Mouse (Mus musculus): Measurements from ENCODE around the gene Rbm7. TPM values are rescaled to one million over a fixed set of nuclear protein-coding genes. Genes with fewer than 3 reads are reported as not detected.

The Rbm7 gene
- total and polyA plus RNA-seq, 3 experiments: 73.4 to 220 (median 91.9) TPM

- no peaks in the 10 kb centered on the region for H3K9me3 ChIP-seq (replicated peaks; ENCODE audit: low read length)
- no peaks in the 10 kb centered on the region for H3K36me3 ChIP-seq (replicated peaks in 1 of 2; ENCODE audit: control insufficient read depth in 1 of 2, insufficient read depth in 1 of 2, low read length in 1 of 2)
- H3K4me3 ChIP-seq (replicated peaks in 1 of 3; ENCODE audit: low read depth in 2 of 3, low read length in 2 of 3, poor library complexity in 1 of 3): no peak overlapping the region
- in situ Hi-C loops (cut with MboI; ENCODE audit: low pct_ligation_motif_present, low pct_unique_long_range_greater_than_20kb, low sequenced_read_pairs): no loop called here
- no peak for DNase-seq (ENCODE audit: extremely low read depth)
- H3K9ac ChIP-seq (ENCODE audit: insufficient read depth, low read depth): no peak overlapping the region
- no peak overlapping the region for H3K4me2 ChIP-seq (ENCODE audit: insufficient read depth, low read depth, poor library complexity, severe bottlenecking)
- H3K27me3 ChIP-seq (replicated peaks): no peaks in the 10 kb centered on the region
- no peaks in the 10 kb centered on the region for H3K79me2 ChIP-seq (replicated peaks; ENCODE audit: control insufficient read depth, extremely low read depth, insufficient read depth, poor library complexity, severe bottlenecking)
- TF ChIP-seq MAZ (IDR thresholded peaks at IDR 0.05; ENCODE audit: low read depth, low read length) (no peak), SIN3A (IDR thresholded peaks at IDR 0.05; ENCODE audit: low read length) (no peak), JUND (conservative IDR thresholded peaks at IDR 0.05; ENCODE audit: low read depth, low read length) (no peak), CHD2 (IDR thresholded peaks at IDR 0.05; ENCODE audit: low read length) (no peak), UBTF (IDR thresholded peaks at IDR 0.05; ENCODE audit: low read depth, low read length) (no peak), USF2 (conservative IDR thresholded peaks at IDR 0.05; ENCODE audit: low read depth, low read length) (no peak), CHD1 (IDR thresholded peaks at IDR 0.05; ENCODE audit: low read depth, low read length) (no peak), MEF2A (IDR thresholded peaks at IDR 0.05; ENCODE audit: borderline replicate concordance, low read depth, low read length) (no peak), MXI1 (IDR thresholded peaks at IDR 0.05; ENCODE audit: low read depth, low read length) (no peak), SMC3 (IDR thresholded peaks at IDR 0.05; ENCODE audit: low read depth, low read length) (no peak), USF1 (IDR thresholded peaks at IDR 0.05; ENCODE audit: low read depth, low read length) (no peak), TCF12 (IDR thresholded peaks at IDR 0.05; ENCODE audit: low read depth, low read length) (no peak), NRF1 (IDR thresholded peaks at IDR 0.05; ENCODE audit: low read depth, low read length) (no peak), GABPA (IDR thresholded peaks at IDR 0.05; ENCODE audit: insufficient replicate concordance, low read depth, low read length) (no peak), ZNF384 (IDR thresholded peaks at IDR 0.05; ENCODE audit: low read depth, low read length) (no peak), PAX5 (IDR thresholded peaks at IDR 0.05; ENCODE audit: low read length) (no peak), RAD21 (IDR thresholded peaks at IDR 0.05; ENCODE audit: low read depth, low read length) (no peak)
- dilution Hi-C loops (cut with MboI; ENCODE audit: extremely low pct_ligation_motif_present, extremely low pct_unique_long_range_greater_than_20kb, low sequenced_read_pairs): no loop called here
- H3K27ac ChIP-seq (ENCODE audit: insufficient read depth, low read depth): no peak overlapping the region
- peaks cover 9 to 26% of the 10 kb centered on the region in 2 experiments for H3K4me1 ChIP-seq (ENCODE audit: control insufficient read depth in 1 of 2, insufficient read depth in 2 of 2)
These were observed 36.2 kb upstream of the Rbm7 start for GRCm38 (mm10) chr9:48531294-48531693.

GRCm38 (mm10) chr9:48526520-48526919, 31.4 kb upstream of the Rbm7 start:
- H3K79me2 ChIP-seq (replicated peaks; ENCODE audit: control insufficient read depth, extremely low read depth, insufficient read depth, poor library complexity, severe bottlenecking): no peaks in the 10 kb centered on the region
- dilution Hi-C loops (cut with MboI; ENCODE audit: extremely low pct_ligation_motif_present, extremely low pct_unique_long_range_greater_than_20kb, low sequenced_read_pairs): no loop called here
- peaks cover 4 to 6% of the 10 kb centered on the region in 2 experiments; a peak in 3 of 4 replicates for H3K4me1 ChIP-seq (ENCODE audit: control insufficient read depth in 1 of 2, insufficient read depth in 2 of 2)
- TF ChIP-seq EP300 (IDR thresholded peaks at IDR 0.05; ENCODE audit: low read length) (0 out of 2 replicates have a peak, but pooled peaks have one; percentile 31), TBP (conservative IDR thresholded peaks at IDR 0.05; ENCODE audit: low read depth, low read length) (no peak)
- H3K36me3 ChIP-seq (replicated peaks in 1 of 2; ENCODE audit: control insufficient read depth in 1 of 2, insufficient read depth in 1 of 2, low read length in 1 of 2): no peaks in the 10 kb centered on the region
- DNase-seq (ENCODE audit: extremely low read depth): no peak
- no peak overlapping the region for H3K4me2 ChIP-seq (ENCODE audit: insufficient read depth, low read depth, poor library complexity, severe bottlenecking)
- in situ Hi-C loops (cut with MboI; ENCODE audit: low pct_ligation_motif_present, low pct_unique_long_range_greater_than_20kb, low sequenced_read_pairs): no loop called here
- no peaks in the 10 kb centered on the region for H3K9me3 ChIP-seq (replicated peaks; ENCODE audit: low read length)
- no peak overlapping the region for H3K27ac ChIP-seq (ENCODE audit: insufficient read depth, low read depth)
- no peaks in the 10 kb centered on the region for H3K27me3 ChIP-seq (replicated peaks)
- H3K4me3 ChIP-seq (replicated peaks in 1 of 3; ENCODE audit: low read depth in 2 of 3, low read length in 2 of 3, poor library complexity in 1 of 3): no peak overlapping the region
- no peak overlapping the region for H3K9ac ChIP-seq (ENCODE audit: insufficient read depth, low read depth)

Data from CH12.LX (cell line).